Mouse (Mus musculus) spleen, adult 2 months (tissue): ENCODE measurements around the gene Ccdc162. TPM values are rescaled to one million over a fixed set of nuclear protein-coding genes. Genes with fewer than 3 reads are reported as not detected.

Source experiments
- DNase-seq, 2 experiments: peaks; one replicate each; pipeline versions ENCODE4 v3.0.0 to v3.0.0-alpha.2; 2012 to 2021; ENCODE audit warnings: low spot score in 2 of 2, low read depth in 1 of 2
- H3K27ac ChIP-seq: fragments of 200-500 bp; 2 replicates; pipeline ENCODE4 v1.5.1; 2012; ENCODE audit warnings: low read length, inconsistent platforms; ENCODE audit not compliant: insufficient read depth
- H3K27me3 ChIP-seq: fragments of 200-500 bp; 2 replicates; pipeline ENCODE4 v1.6.1; 2012; ENCODE audit warnings: mild to moderate bottlenecking, moderate library complexity, low read length, inconsistent platforms; ENCODE audit not compliant: control insufficient read depth, insufficient read depth
- H3K36me3 ChIP-seq: fragments of 200-500 bp; 2 replicates; pipeline ENCODE4 v1.6.1; 2012; ENCODE audit warnings: mild to moderate bottlenecking, low read length, inconsistent platforms; ENCODE audit not compliant: control insufficient read depth, insufficient read depth
- H3K4me1 ChIP-seq: fragments of 200-500 bp; 2 replicates; pipeline ENCODE4 v1.6.1; 2011; ENCODE audit warnings: inconsistent platforms; ENCODE audit not compliant: control insufficient read depth, insufficient read depth, insufficient read length
- H3K4me3 ChIP-seq: fragments of 200-500 bp; 2 replicates; pipeline ENCODE4 v1.5.1; 2011; ENCODE audit warnings: mild to moderate bottlenecking, inconsistent platforms; ENCODE audit not compliant: insufficient read depth, insufficient read length; ENCODE audit errors: extremely low read depth
- CTCF ChIP-seq: fragments of 200-500 bp; IDR thresholded peaks from 2 replicates; pipeline ENCODE4 v1.5.1; 2011; ENCODE audit warnings: mild to moderate bottlenecking, inconsistent platforms; ENCODE audit not compliant: insufficient read depth, insufficient read length, insufficient replicate concordance; ENCODE audit errors: extremely low read depth
- POLR2A ChIP-seq: fragments of 200-500 bp; IDR thresholded peaks from 2 replicates; pipeline ENCODE4 v1.6.1; 2011; ENCODE audit warnings: low read depth, low read length, inconsistent platforms
- WGBS: fragments of 180-500 bp; shearing (Covaris S2); methylation state at CpG from one replicate; pipeline ENCODE4 v1.1.7; 2018; 5-methylcytosine and 5-hydroxymethylcytosine counted together
- polyA plus RNA-seq: library from polyadenylated mRNA; depleted of rRNA; stranded (reverse); fragments of >200 nt; gene quantifications from 2 replicates; pipeline ENCODE4 v1.2.3, GENCODE M21; 2012

Ccdc162 gene
- polyA plus RNA-seq, 1 experiment: 0.41 TPM

GRCm38 (mm10) chr10:41571065-41571464, 145.4 kb downstream of the Ccdc162 start:
- Histone ChIP-seq H3K4me1 (peaks cover 21% of the 10 kb centered on the region), H3K4me3 (no peak overlapping the region), H3K27me3 (no peaks in the 10 kb centered on the region), H3K27ac (no peak overlapping the region), H3K36me3 (no peaks in the 10 kb centered on the region)
- 26% methylated on average over 4 of the region's 4 CpGs for WGBS
- TF ChIP-seq POLR2A (no peak), CTCF (no peak)
- DNase-seq: no peak

GRCm38 (mm10) chr10:41568306-41568705, 148.1 kb downstream of the Ccdc162 start:
- no peak overlapping the region for H3K4me3 ChIP-seq
- no peaks in the 10 kb centered on the region for H3K36me3 ChIP-seq
- no peak for TF ChIP-seq POLR2A
- no peaks in the 10 kb centered on the region for H3K27me3 ChIP-seq
- 75% methylated on average over 3 of the region's 3 CpGs for WGBS
- H3K4me1 ChIP-seq: peaks cover 17% of the 10 kb centered on the region
- DNase-seq: no peak
- no peak overlapping the region for H3K27ac ChIP-seq

- 56% methylated on average over 5 of the region's 5 CpGs for WGBS
- Histone ChIP-seq H3K27me3 (no peaks in the 10 kb centered on the region), H3K4me3 (no peak overlapping the region), H3K4me1 (no peaks in the 10 kb centered on the region), H3K27ac (no peak overlapping the region), H3K36me3 (no peaks in the 10 kb centered on the region)
- TF ChIP-seq CTCF: no peak
- TF ChIP-seq POLR2A: no peak
- DNase-seq: no peak
Observed at GRCm38 (mm10) chr10:41565141-41565540, 151.3 kb downstream of the Ccdc162 start.

GRCm38 (mm10) chr10:41561701-41562395, 154.6 kb downstream of the Ccdc162 start:
- whole genome bisulfite sequencing: 89% methylated on average over 10 of the region's 10 CpGs

GRCm38 (mm10) chr10:41558401-41558800, 158.0 kb downstream of the Ccdc162 start:
- TF ChIP-seq POLR2A (no peak), CTCF (no peak)
- no peaks in the 10 kb centered on the region; the same call in 1 of the 2 replicates for H3K4me1 ChIP-seq
- no peak overlapping the region for H3K27ac ChIP-seq
- DNase-seq: no peak
- 96% methylated on average over 1 of the region's 1 CpGs for WGBS
- H3K27me3 ChIP-seq: no peaks in the 10 kb centered on the region
- H3K36me3 ChIP-seq: no peaks in the 10 kb centered on the region
- H3K4me3 ChIP-seq: no peak overlapping the region

More at GRCm38 (mm10) chr10:41561701-41562395, 154.6 kb downstream of the Ccdc162 start:
- Histone ChIP-seq H3K36me3 (no peaks in the 10 kb centered on the region), H3K27me3 (no peaks in the 10 kb centered on the region), H3K4me1 (no peaks in the 10 kb centered on the region), H3K27ac (no peak overlapping the region), H3K4me3 (no peak overlapping the region)
- TF ChIP-seq CTCF: no peak
- TF ChIP-seq POLR2A: no peak
- DNase-seq: no peak

- DNase-seq: no peak
- H3K4me1 ChIP-seq: peaks cover 12% of the 10 kb centered on the region
- TF ChIP-seq POLR2A (no peak), CTCF (no peak)
- H3K27me3 ChIP-seq: no peaks in the 10 kb centered on the region
- H3K36me3 ChIP-seq: no peaks in the 10 kb centered on the region
- no peak overlapping the region for H3K4me3 ChIP-seq
- no peak overlapping the region for H3K27ac ChIP-seq
- 84% methylated on average over 3 of the region's 3 CpGs for WGBS
Observed at GRCm38 (mm10) chr10:41555081-41555480, 161.4 kb downstream of the Ccdc162 start.

GRCm38 (mm10) chr10:41553711-41554110, 162.7 kb downstream of the Ccdc162 start:
- no peaks in the 10 kb centered on the region for H3K36me3 ChIP-seq
- H3K4me3 ChIP-seq: no peak overlapping the region
- no peak for DNase-seq
- H3K4me1 ChIP-seq: peaks cover 12% of the 10 kb centered on the region
- WGBS: 82% methylated on average over 4 of the region's 4 CpGs
- TF ChIP-seq CTCF (no peak), POLR2A (no peak)
- no peaks in the 10 kb centered on the region for H3K27me3 ChIP-seq
- H3K27ac ChIP-seq: no peak overlapping the region
